Mouse (Mus musculus) kidney, adult 2 months (tissue): ENCODE data around the gene Sult2b1.

ENCODE experiments used
- CTCF ChIP-seq: fragments of 200-500 bp; conservative IDR thresholded peaks from 2 replicates; pipeline ENCODE4 v1.5.1; 2011; ENCODE audit warnings: low read depth, mild to moderate bottlenecking, control low read depth, low read length, moderate library complexity, mixed read lengths; ENCODE audit not compliant: insufficient read depth, insufficient read length
- POLR2A ChIP-seq: fragments of 200-500 bp; IDR thresholded peaks from one replicate; pipeline ENCODE4 v1.6.1; 2011; ENCODE audit warnings: low read depth, low read length, control low read depth

- TF ChIP-seq CTCF (no peak), POLR2A (no peak)
These were observed 13.4 kb upstream of the Sult2b1 start for GRCm38 (mm10) chr7:45797661-45798510.
